Mouse (Mus musculus) C2C12 (cell line): ENCODE data around the gene Fam53b. TPM values are rescaled to one million over a fixed set of nuclear protein-coding genes. Genes with fewer than 3 reads are reported as not detected.

Experiments
- H3K27me3 ChIP-seq: one replicate; pipeline ENCODE4 v1.6.1; 2011; ENCODE audit not compliant: control insufficient read depth, insufficient read depth, insufficient read length
- H3K36me3 ChIP-seq: one replicate; pipeline ENCODE4 v1.6.1; 2011; ENCODE audit not compliant: control insufficient read depth, insufficient read depth
- H3K4me3 ChIP-seq: one replicate; pipeline ENCODE4 v1.5.1; 2011; ENCODE audit warnings: mild to moderate bottlenecking, control low read depth; ENCODE audit not compliant: poor library complexity, insufficient read depth, severe bottlenecking
- H3K79me2 ChIP-seq: one replicate; pipeline ENCODE4 v1.6.1; 2011; ENCODE audit not compliant: control insufficient read depth, insufficient read depth
- H3K79me3 ChIP-seq: one replicate; pipeline ENCODE4 v1.6.1; 2011; ENCODE audit warnings: low read depth, control low read depth
- H3ac ChIP-seq: one replicate; pipeline ENCODE3; 2011; ENCODE audit warnings: low read depth; ENCODE audit not compliant: control insufficient read depth, insufficient read length
- CEBPB ChIP-seq: IDR thresholded peaks from one replicate; pipeline ENCODE4 v1.6.1; 2011; ENCODE audit warnings: low read depth, mild to moderate bottlenecking, control low read depth, moderate library complexity
- CTCF ChIP-seq: IDR thresholded peaks from one replicate; pipeline ENCODE4 v1.5.1; 2011; ENCODE audit not compliant: control insufficient read depth, insufficient read depth, insufficient read length
- FOSL1 ChIP-seq: IDR thresholded peaks from one replicate; pipeline ENCODE4 v1.8.0; 2011; ENCODE audit warnings: mild to moderate bottlenecking, low read length; ENCODE audit not compliant: poor library complexity, insufficient read depth, severe bottlenecking
- MAX ChIP-seq: IDR thresholded peaks from one replicate; pipeline ENCODE4 v1.6.1; 2011; ENCODE audit warnings: mild to moderate bottlenecking, control low read depth
- MYOD1 ChIP-seq: IDR thresholded peaks from one replicate; pipeline ENCODE4 v1.6.1; 2011; ENCODE audit warnings: low read depth; ENCODE audit not compliant: control insufficient read depth, insufficient read length
- MYOG ChIP-seq: IDR thresholded peaks from one replicate; pipeline ENCODE4 v1.6.1; 2011; ENCODE audit not compliant: control insufficient read depth, insufficient read length; ENCODE audit errors: extremely low read depth
- USF1 ChIP-seq: IDR thresholded peaks from one replicate; pipeline ENCODE4 v1.6.1; 2011; ENCODE audit warnings: low read depth, mild to moderate bottlenecking, control low read depth, moderate library complexity
- polyA plus RNA-seq: library from polyadenylated mRNA; unstranded; fragments of >200 nt; fragmentation: generic; extraction: Trizol; gene quantifications from one replicate; pipeline ENCODE4 v1.2.1, GENCODE M21; 2012; ENCODE audit warnings: missing spikeins

The Fam53b gene
- polyA plus RNA-seq, 1 experiment: 3.2 TPM

GRCm38 (mm10) chr7:132763911-132764310, 49.8 kb downstream of the Fam53b start:
- H3K36me3 ChIP-seq: no peaks in the 10 kb centered on the region

GRCm38 (mm10) chr7:132763351-132763750, 50.3 kb downstream of the Fam53b start:
- TF ChIP-seq MYOG (no peak), CEBPB (no peak), MAX (no peak), MYOD1 (no peak), USF1 (no peak), FOSL1 (no peak), CTCF (no peak)
- H3K36me3 ChIP-seq: no peaks in the 10 kb centered on the region
- no peaks in the 10 kb centered on the region for H3K79me2 ChIP-seq
- H3K79me3 ChIP-seq: no peaks in the 10 kb centered on the region
- H3K27me3 ChIP-seq: no peaks in the 10 kb centered on the region
- no peak overlapping the region for H3K4me3 ChIP-seq
- no peak overlapping the region for H3ac ChIP-seq

More at GRCm38 (mm10) chr7:132763911-132764310, 49.8 kb downstream of the Fam53b start:
- no peaks in the 10 kb centered on the region for H3K79me2 ChIP-seq
- no peak for TF ChIP-seq CTCF
- no peak for TF ChIP-seq USF1
- TF ChIP-seq MAX: no peak
- TF ChIP-seq MYOD1: no peak
- TF ChIP-seq CEBPB: no peak
- no peak for TF ChIP-seq FOSL1
- no peak for TF ChIP-seq MYOG
- no peak overlapping the region for H3ac ChIP-seq
- H3K27me3 ChIP-seq: no peaks in the 10 kb centered on the region
- H3K4me3 ChIP-seq: no peak overlapping the region
- H3K79me3 ChIP-seq: no peaks in the 10 kb centered on the region

GRCm38 (mm10) chr7:132761409-132761808, 52.3 kb downstream of the Fam53b start:
- Histone ChIP-seq H3K36me3 (no peaks in the 10 kb centered on the region), H3ac (no peak overlapping the region), H3K4me3 (no peak overlapping the region), H3K79me2 (no peaks in the 10 kb centered on the region), H3K79me3 (no peaks in the 10 kb centered on the region), H3K27me3 (no peaks in the 10 kb centered on the region)
- TF ChIP-seq MYOG: no peak
- TF ChIP-seq CEBPB: no peak
- TF ChIP-seq MYOD1: no peak
- no peak for TF ChIP-seq FOSL1
- no peak for TF ChIP-seq CTCF
- no peak for TF ChIP-seq MAX
- no peak for TF ChIP-seq USF1

- no peak for TF ChIP-seq FOSL1
- no peak for TF ChIP-seq MYOG
- no peak for TF ChIP-seq MAX
- TF ChIP-seq CEBPB: no peak
- no peak for TF ChIP-seq MYOD1
- TF ChIP-seq CTCF: no peak
- TF ChIP-seq USF1: no peak
Observed at GRCm38 (mm10) chr7:132760589-132761180, 53.0 kb downstream of the Fam53b start.

GRCm38 (mm10) chr7:132759926-132760325, 53.8 kb downstream of the Fam53b start:
- Histone ChIP-seq H3K27me3 (no peaks in the 10 kb centered on the region), H3ac (no peak overlapping the region), H3K79me2 (no peaks in the 10 kb centered on the region), H3K4me3 (no peak overlapping the region), H3K79me3 (no peaks in the 10 kb centered on the region), H3K36me3 (no peaks in the 10 kb centered on the region)
- no peak for TF ChIP-seq MYOG
- no peak for TF ChIP-seq CTCF
- no peak for TF ChIP-seq MYOD1
- no peak for TF ChIP-seq CEBPB
- no peak for TF ChIP-seq USF1
- TF ChIP-seq MAX: no peak
- TF ChIP-seq FOSL1: no peak

More at GRCm38 (mm10) chr7:132760589-132761180, 53.0 kb downstream of the Fam53b start:
- Histone ChIP-seq H3K36me3 (no peaks in the 10 kb centered on the region), H3ac (no peak overlapping the region), H3K79me2 (no peaks in the 10 kb centered on the region), H3K79me3 (no peaks in the 10 kb centered on the region), H3K27me3 (no peaks in the 10 kb centered on the region), H3K4me3 (no peak overlapping the region)

- no peak for TF ChIP-seq MYOD1
- Histone ChIP-seq H3K79me2 (no peaks in the 10 kb centered on the region), H3K27me3 (no peaks in the 10 kb centered on the region), H3K4me3 (no peak overlapping the region), H3ac (no peak overlapping the region), H3K36me3 (no peaks in the 10 kb centered on the region), H3K79me3 (no peaks in the 10 kb centered on the region)
Observed at GRCm38 (mm10) chr7:132759405-132759891, 54.2 kb downstream of the Fam53b start.
